Mouse (Mus musculus): ENCODE measurements around the gene Lrrc59. TPM values are rescaled to one million over a fixed set of nuclear protein-coding genes. Genes with fewer than 3 reads are reported as not detected.
"Not testable (repeated sequence)": the region's sequence is repeated elsewhere in the genome, so short reads cannot be mapped to it uniquely, and the experiment has no call there.

Lrrc59 gene
- total RNA-seq, 2 experiments from 2014 or later = 35.8 to 37.5 TPM

GRCm38 (mm10) chr11:94644461-94645219, 15.1 kb downstream of the Lrrc59 start:
- DNase-seq = no peak
- H3K27ac ChIP-seq = no peak overlapping the region
- no peak overlapping the region for H3K4me3 ChIP-seq
- intact Hi-C loops (cut with DNase I) = no loop called here
- no peak for TF ChIP-seq CTCF (IDR thresholded peaks at IDR 0.05)

DNA sequence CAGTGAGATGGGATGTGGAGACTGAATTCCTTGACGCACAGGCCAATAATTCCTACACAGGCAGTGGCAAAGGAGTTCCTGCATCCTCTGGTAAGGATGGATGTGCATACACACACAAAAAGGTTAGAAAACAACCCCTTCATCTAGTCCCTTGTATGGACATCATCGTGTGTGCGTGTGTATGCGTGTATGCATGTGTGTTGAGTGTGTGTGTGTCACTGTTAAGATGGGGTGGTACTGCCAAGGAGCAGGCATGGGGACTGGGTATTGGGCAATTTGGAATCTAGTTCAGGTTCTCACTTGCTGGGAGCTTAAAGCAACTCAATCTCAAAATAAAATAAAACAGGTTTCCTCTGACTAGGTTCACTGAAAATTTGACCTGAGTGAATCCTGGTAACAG, 16.9 kb downstream of the Lrrc59 start:
- no peak for TF ChIP-seq CTCF (IDR thresholded peaks at IDR 0.05)
- Histone ChIP-seq H3K27ac (no peak overlapping the region), H3K4me3 (no peak overlapping the region)
- no peak for DNase-seq
- intact Hi-C loops (cut with DNase I) = no loop called here

DNA sequence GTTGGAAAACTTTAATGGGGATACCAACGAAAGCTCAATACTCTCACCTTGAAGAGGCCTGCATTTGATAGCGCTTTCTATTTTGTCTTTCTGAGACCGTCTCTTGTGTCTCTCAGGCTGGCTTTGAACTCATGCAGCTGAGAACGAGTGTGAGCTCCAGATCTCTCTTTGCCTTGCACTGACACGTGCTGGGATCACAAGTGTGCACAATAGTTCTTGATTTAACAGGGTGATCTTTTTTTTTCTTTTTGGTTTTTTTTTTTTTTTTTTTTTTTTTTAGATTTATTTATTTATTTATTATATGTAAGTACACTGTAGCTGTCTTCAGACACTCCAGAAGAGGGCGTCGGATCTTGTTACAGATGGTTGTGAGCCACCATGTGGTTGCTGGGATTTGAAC, 21.7 kb downstream of the Lrrc59 start:
- intact Hi-C loops (cut with DNase I); H3K4me3 ChIP-seq; H3K27ac ChIP-seq; DNase-seq: not testable (repeated sequence)

GRCm38 (mm10) chr11:94652973-94653372, 23.4 kb downstream of the Lrrc59 start:
- no peak for DNase-seq
- peak overlapping the region; percentile 93 for H3K4me3 ChIP-seq
- H3K27ac ChIP-seq = no peak overlapping the region
- intact Hi-C loops (cut with DNase I) = no loop called here
- no peak for TF ChIP-seq CTCF (IDR thresholded peaks at IDR 0.05)

- intact Hi-C loops (cut with DNase I) = no loop called here
- DNase-seq = peak; percentile 89
- Histone ChIP-seq H3K27ac (peak within 1 kb of the TSS; percentile 99), H3K4me3 (peak within 1 kb of the TSS; percentile 93)
- TF ChIP-seq CTCF (IDR thresholded peaks at IDR 0.05) = no peak
Measured at GRCm38 (mm10) chr11:94653663-94654436, 24.3 kb downstream of the Lrrc59 start, which contains the start of the genes Mrpl27 and Eme1. Gene Mrpl27 (plus strand): TSS chr11:94653767. Gene Eme1 (minus strand): TSS chr11:94653964.

DNA sequence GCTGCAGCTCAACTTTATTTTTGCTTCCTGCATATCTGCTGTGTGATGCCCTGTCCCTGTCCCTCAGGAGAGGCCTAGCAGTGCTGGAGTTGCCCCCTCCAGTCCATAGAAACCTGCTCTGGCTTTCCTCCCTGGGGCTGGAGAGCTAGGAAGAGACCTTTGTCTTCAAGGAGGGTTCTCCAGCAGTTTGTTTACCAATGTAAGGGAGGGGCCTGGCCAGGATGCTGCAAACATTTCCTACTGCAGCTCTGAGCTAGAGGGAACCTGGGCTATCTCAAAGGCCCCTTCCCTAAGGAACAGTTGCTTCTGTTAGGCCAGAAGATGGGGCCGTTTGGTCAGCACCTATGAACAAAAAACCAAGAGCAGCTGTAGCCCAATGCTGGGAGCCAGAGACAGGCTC, 31.8 kb downstream of the Lrrc59 start:
- Histone ChIP-seq H3K4me3 (no peak overlapping the region), H3K27ac (no peak overlapping the region; the same call in 1 of the 2 replicates)
- no peak for TF ChIP-seq CTCF (IDR thresholded peaks at IDR 0.05)
- DNase-seq = no peak
- intact Hi-C loops (cut with DNase I) = no loop called here

GRCm38 (mm10) chr11:94665281-94665680, 35.7 kb downstream of the Lrrc59 start:
- no peak for TF ChIP-seq CTCF (IDR thresholded peaks at IDR 0.05)
- intact Hi-C loops (cut with DNase I) = no loop called here
- no peak overlapping the region for H3K4me3 ChIP-seq
- no peak overlapping the region for H3K27ac ChIP-seq
- no peak for DNase-seq

- DNase-seq = no peak
- TF ChIP-seq CTCF (IDR thresholded peaks at IDR 0.05) = no peak
- no peak overlapping the region for H3K4me3 ChIP-seq
- no peak overlapping the region for H3K27ac ChIP-seq
- intact Hi-C loops (cut with DNase I) = no loop called here
Measured at GRCm38 (mm10) chr11:94674984-94675383, 45.4 kb downstream of the Lrrc59 start.

- no peak for DNase-seq
- no peak overlapping the region for H3K4me3 ChIP-seq
Measured at GRCm38 (mm10) chr11:94675446-94675845, 45.9 kb downstream of the Lrrc59 start.

GRCm38 (mm10) chr11:94676308-94676707, 46.7 kb downstream of the Lrrc59 start:
- no peak for TF ChIP-seq CTCF (IDR thresholded peaks at IDR 0.05)
- H3K27ac ChIP-seq = peak overlapping the region; percentile 91
- no peak for DNase-seq
- intact Hi-C loops (cut with DNase I) = no loop called here
- peak overlapping the region; percentile 96 for H3K4me3 ChIP-seq

More at GRCm38 (mm10) chr11:94675446-94675845, 45.9 kb downstream of the Lrrc59 start:
- no peak for TF ChIP-seq CTCF (IDR thresholded peaks at IDR 0.05)
- H3K27ac ChIP-seq = no peak overlapping the region
- intact Hi-C loops (cut with DNase I) = no loop called here

GRCm38 (mm10) chr11:94676754-94677606, 47.4 kb downstream of the Lrrc59 start, which contains the start of gene Xylt2:
Gene Xylt2 (minus strand): TSS chr11:94677515.
- TF ChIP-seq CTCF (IDR thresholded peaks at IDR 0.05) = no peak
- intact Hi-C loops (cut with DNase I) = no loop called here
- Histone ChIP-seq H3K27ac (peak within 1 kb of the TSS; percentile 91), H3K4me3 (peak within 1 kb of the TSS; percentile 96)
- DNase-seq = peak; percentile 95

GRCm38 (mm10) chr11:94677607-94678145, 48.1 kb downstream of the Lrrc59 start:
- DNase-seq = no peak
- TF ChIP-seq CTCF (IDR thresholded peaks at IDR 0.05) = no peak
- peak overlapping the region; percentile 96 for H3K4me3 ChIP-seq
- H3K27ac ChIP-seq = peak overlapping the region; percentile 91
- intact Hi-C loops (cut with DNase I) = no loop called here
